Mouse (Mus musculus): ENCODE measurements around the gene Sgk2. TPM values are rescaled to one million over a fixed set of nuclear protein-coding genes. Genes with fewer than 3 reads are reported as not detected.

The Sgk2 gene
- not detected for total RNA-seq (2021)
- not detected in 2 replicates for polyA plus RNA-seq (2012; rRNA removed)
- long read RNA-seq = 0 reads

GRCm38 (mm10) chr2:162987218-162987617 lies at the start of gene Sgk2:
TSS of gene Sgk2 (plus strand) at chr2:162987330.
- Histone ChIP-seq H3K79me2 (replicated peaks; ENCODE audit: control insufficient read depth, insufficient read depth, low read length) (no peaks in the 10 kb centered on the region), H3K4me3 (no peak within 1 kb of the TSS), H3K9ac (ENCODE audit: low read depth, low read length) (no peak within 1 kb of the TSS), H3K4me1 (ENCODE audit: control insufficient read depth, insufficient read depth, low read length) (no peaks in the 10 kb centered on the region), H3K27me3 (ENCODE audit: control insufficient read depth, insufficient read depth, low read length) (no peaks in the 10 kb centered on the region), H3K36me3 (ENCODE audit: control insufficient read depth, insufficient read depth, low read length) (no peaks in the 10 kb centered on the region), H3K27ac (no peak within 1 kb of the TSS)
- TF ChIP-seq EP300 (IDR thresholded peaks at IDR 0.05; ENCODE audit: insufficient read depth, low read depth, low read length) (no peak), CTCF (IDR thresholded peaks at IDR 0.05) (no peak), POLR2A (IDR thresholded peaks at IDR 0.05; ENCODE audit: insufficient read depth, low read depth, low read length) (no peak)
- intact Hi-C loops (cut with DNase I) = no loop called here
- no peak for DNase-seq
- 48% methylated on average over 8 of the region's 8 CpGs for WGBS

GRCm38 (mm10) chr2:162939562-162939961 lies 47.6 kb upstream of the Sgk2 start:
- no peak for DNase-seq
- intact Hi-C loops (cut with DNase I) = loop anchor here (10.0 kb wide), 1 partner anchor 475 kb away; no protein-coding TSS in a partner anchor
- WGBS = 55% methylated on average over 1 of the region's 1 CpGs
- peaks cover 18% of the 10 kb centered on the region for H3K36me3 ChIP-seq (ENCODE audit: control insufficient read depth, insufficient read depth, low read length)
- no peak for TF ChIP-seq EP300 (IDR thresholded peaks at IDR 0.05; ENCODE audit: insufficient read depth, low read depth, low read length)
- no peak for TF ChIP-seq CTCF (IDR thresholded peaks at IDR 0.05)
- no peak for TF ChIP-seq POLR2A (IDR thresholded peaks at IDR 0.05; ENCODE audit: insufficient read depth, low read depth, low read length)
- no peak overlapping the region for H3K9ac ChIP-seq (ENCODE audit: low read depth, low read length)
- no peak overlapping the region for H3K4me3 ChIP-seq
- no peak overlapping the region for H3K27ac ChIP-seq
- H3K79me2 ChIP-seq (replicated peaks; ENCODE audit: control insufficient read depth, insufficient read depth, low read length) = no peaks in the 10 kb centered on the region
- no peaks in the 10 kb centered on the region; the same call in 1 of the 2 replicates for H3K4me1 ChIP-seq (ENCODE audit: control insufficient read depth, insufficient read depth, low read length)
- H3K27me3 ChIP-seq (ENCODE audit: control insufficient read depth, insufficient read depth, low read length) = no peaks in the 10 kb centered on the region

- TF ChIP-seq CTCF (IDR thresholded peaks at IDR 0.05) (no peak), POLR2A (IDR thresholded peaks at IDR 0.05; ENCODE audit: insufficient read depth, low read depth, low read length) (no peak), EP300 (IDR thresholded peaks at IDR 0.05; ENCODE audit: insufficient read depth, low read depth, low read length) (no peak)
- under 1% methylated on average over 40 of the region's 40 CpGs for WGBS
- no peaks in the 10 kb centered on the region for H3K79me2 ChIP-seq (replicated peaks; ENCODE audit: control insufficient read depth, insufficient read depth, low read length)
- H3K27ac ChIP-seq = no peak within 1 kb of the TSS
- peak within 1 kb of the TSS; percentile 51 for H3K9ac ChIP-seq (ENCODE audit: low read depth, low read length)
- intact Hi-C loops (cut with DNase I) = loop anchor here (10.0 kb wide), 1 partner anchor 262 kb away; the partner anchor contains the start of gene Tox2
- H3K27me3 ChIP-seq (ENCODE audit: control insufficient read depth, insufficient read depth, low read length) = no peaks in the 10 kb centered on the region
- no peaks in the 10 kb centered on the region for H3K4me1 ChIP-seq (ENCODE audit: control insufficient read depth, insufficient read depth, low read length)
- DNase-seq = peak; percentile 25 to 43
- H3K36me3 ChIP-seq (ENCODE audit: control insufficient read depth, insufficient read depth, low read length) = peaks cover 2% of the 10 kb centered on the region
- peak within 1 kb of the TSS; percentile 46 for H3K4me3 ChIP-seq
Observed at GRCm38 (mm10) chr2:162943148-162943846, 43.8 kb upstream of the Sgk2 start, which contains the start of gene L3mbtl1. TSS of gene L3mbtl1 (plus strand) at chr2:162943472.

GRCm38 (mm10) chr2:162943931-162944330 lies 43.2 kb upstream of the Sgk2 start:
- Histone ChIP-seq H3K4me1 (ENCODE audit: control insufficient read depth, insufficient read depth, low read length) (no peaks in the 10 kb centered on the region), H3K27me3 (ENCODE audit: control insufficient read depth, insufficient read depth, low read length) (no peaks in the 10 kb centered on the region), H3K27ac (no peak overlapping the region), H3K36me3 (ENCODE audit: control insufficient read depth, insufficient read depth, low read length) (peaks cover 2% of the 10 kb centered on the region; the same call in 1 of the 2 replicates), H3K79me2 (replicated peaks; ENCODE audit: control insufficient read depth, insufficient read depth, low read length) (no peaks in the 10 kb centered on the region), H3K9ac (ENCODE audit: low read depth, low read length) (no peak overlapping the region), H3K4me3 (no peak overlapping the region)
- intact Hi-C loops (cut with DNase I) = loop anchor here (10.0 kb wide), 1 partner anchor 261 kb away; the partner anchor contains the start of gene Tox2
- DNase-seq = no peak
- no peak for TF ChIP-seq CTCF (IDR thresholded peaks at IDR 0.05)
- TF ChIP-seq POLR2A (IDR thresholded peaks at IDR 0.05; ENCODE audit: insufficient read depth, low read depth, low read length) = no peak
- no peak for TF ChIP-seq EP300 (IDR thresholded peaks at IDR 0.05; ENCODE audit: insufficient read depth, low read depth, low read length)
- 13% methylated on average over 11 of the region's 11 CpGs for WGBS

- 83% methylated on average over 5 of the region's 5 CpGs for WGBS
- H3K27ac ChIP-seq = no peak overlapping the region
Observed at GRCm38 (mm10) chr2:162946964-162947363, 40.2 kb upstream of the Sgk2 start.

GRCm38 (mm10) chr2:162947736-162948135 lies 39.4 kb upstream of the Sgk2 start:
- Histone ChIP-seq H3K4me3 (no peak overlapping the region), H3K36me3 (ENCODE audit: control insufficient read depth, insufficient read depth, low read length) (no peaks in the 10 kb centered on the region), H3K27me3 (ENCODE audit: control insufficient read depth, insufficient read depth, low read length) (no peaks in the 10 kb centered on the region), H3K9ac (ENCODE audit: low read depth, low read length) (no peak overlapping the region), H3K79me2 (replicated peaks; ENCODE audit: control insufficient read depth, insufficient read depth, low read length) (no peaks in the 10 kb centered on the region), H3K4me1 (ENCODE audit: control insufficient read depth, insufficient read depth, low read length) (no peaks in the 10 kb centered on the region), H3K27ac (no peak overlapping the region)
- DNase-seq = no peak
- intact Hi-C loops (cut with DNase I) = loop anchor here (10.0 kb wide), 1 partner anchor 257 kb away; the partner anchor contains the start of gene Tox2
- TF ChIP-seq POLR2A (IDR thresholded peaks at IDR 0.05; ENCODE audit: insufficient read depth, low read depth, low read length) = no peak
- no peak for TF ChIP-seq CTCF (IDR thresholded peaks at IDR 0.05)
- no peak for TF ChIP-seq EP300 (IDR thresholded peaks at IDR 0.05; ENCODE audit: insufficient read depth, low read depth, low read length)
- 34% methylated on average over 15 of the region's 15 CpGs for WGBS

More at GRCm38 (mm10) chr2:162946964-162947363, 40.2 kb upstream of the Sgk2 start:
- intact Hi-C loops (cut with DNase I) = loop anchor here (10.0 kb wide), 1 partner anchor 258 kb away; the partner anchor contains the start of gene Tox2
- Histone ChIP-seq H3K79me2 (replicated peaks; ENCODE audit: control insufficient read depth, insufficient read depth, low read length) (no peaks in the 10 kb centered on the region), H3K27me3 (ENCODE audit: control insufficient read depth, insufficient read depth, low read length) (no peaks in the 10 kb centered on the region), H3K4me3 (no peak overlapping the region), H3K9ac (ENCODE audit: low read depth, low read length) (no peak overlapping the region), H3K4me1 (ENCODE audit: control insufficient read depth, insufficient read depth, low read length) (no peaks in the 10 kb centered on the region), H3K36me3 (ENCODE audit: control insufficient read depth, insufficient read depth, low read length) (no peaks in the 10 kb centered on the region)
- TF ChIP-seq CTCF (IDR thresholded peaks at IDR 0.05) (no peak), EP300 (IDR thresholded peaks at IDR 0.05; ENCODE audit: insufficient read depth, low read depth, low read length) (no peak), POLR2A (IDR thresholded peaks at IDR 0.05; ENCODE audit: insufficient read depth, low read depth, low read length) (no peak)
- DNase-seq = no peak

All from heart, adult 2 months (tissue).